Mouse (Mus musculus) thymus, postnatal 4 days (tissue): ENCODE data around the gene Pan3.
"Not testable (repeated sequence)": the region's sequence is repeated elsewhere in the genome, so short reads cannot be mapped to it uniquely, and the experiment has no call there.

ENCODE experiments used
- DNase-seq: peaks from one replicate; pipeline ENCODE4 v3.0.0; 2021

Gene Pan3

DNA sequence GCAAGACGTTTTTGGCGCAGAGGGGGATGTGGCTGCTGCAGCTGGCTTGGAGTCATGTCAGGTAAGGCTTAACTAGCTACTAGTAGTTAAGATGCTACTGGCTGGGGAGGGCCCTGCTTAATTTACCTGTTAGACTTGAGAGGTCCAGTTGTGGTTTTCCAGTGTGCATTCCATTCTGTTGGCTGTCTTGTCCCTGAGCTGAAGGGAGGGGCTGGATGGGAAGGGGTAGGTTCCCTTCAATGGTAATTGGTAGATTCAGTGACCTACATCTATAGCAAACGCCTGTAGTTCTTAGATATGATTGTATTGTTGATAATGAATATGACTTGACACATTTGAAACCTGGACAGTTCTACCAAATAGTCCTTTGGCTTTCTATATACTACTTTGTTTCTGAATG is 62.5 kb downstream of the Pan3 start:
- no peak for DNase-seq

DNA sequence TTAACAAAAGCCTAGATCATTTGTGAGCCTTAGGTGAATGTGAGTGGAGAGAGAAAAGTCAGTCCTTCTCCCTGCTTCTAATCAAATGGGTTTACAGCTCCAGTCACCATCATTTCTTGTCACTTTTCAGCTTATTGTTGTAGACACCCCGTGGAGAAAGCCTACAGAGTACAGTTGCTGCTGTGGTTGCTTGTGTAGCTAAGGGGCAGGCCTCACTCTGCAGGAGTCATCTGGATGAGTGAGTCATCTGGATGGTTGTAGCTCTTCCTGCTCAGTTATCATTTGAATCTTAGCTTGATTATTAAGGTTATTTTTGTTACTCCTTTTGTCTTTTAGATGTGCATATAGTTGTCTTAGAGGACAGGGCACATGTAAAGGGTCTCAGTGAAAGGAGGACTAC is 63.2 kb downstream of the Pan3 start:
- DNase-seq, result no peak

DNA sequence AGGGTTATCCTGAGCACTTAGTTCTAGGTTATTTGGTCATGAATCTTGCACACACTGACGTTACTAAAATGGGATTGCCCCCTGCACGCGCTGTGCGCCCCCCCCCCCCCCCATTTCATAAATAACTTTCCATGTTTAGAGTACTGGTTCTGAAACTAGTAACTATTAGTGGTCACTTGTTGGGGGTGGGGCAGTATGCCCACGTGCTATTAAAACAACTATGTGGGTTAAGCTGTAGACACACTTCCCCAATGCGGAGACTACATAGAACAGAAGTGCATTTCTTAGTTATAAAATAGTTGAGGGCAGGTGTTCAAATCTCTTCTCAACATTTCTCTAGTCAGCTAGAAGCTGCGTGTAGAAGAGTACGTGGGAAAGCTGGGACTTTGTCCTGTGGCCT is 63.7 kb downstream of the Pan3 start:
- DNase-seq, result no peak

DNA sequence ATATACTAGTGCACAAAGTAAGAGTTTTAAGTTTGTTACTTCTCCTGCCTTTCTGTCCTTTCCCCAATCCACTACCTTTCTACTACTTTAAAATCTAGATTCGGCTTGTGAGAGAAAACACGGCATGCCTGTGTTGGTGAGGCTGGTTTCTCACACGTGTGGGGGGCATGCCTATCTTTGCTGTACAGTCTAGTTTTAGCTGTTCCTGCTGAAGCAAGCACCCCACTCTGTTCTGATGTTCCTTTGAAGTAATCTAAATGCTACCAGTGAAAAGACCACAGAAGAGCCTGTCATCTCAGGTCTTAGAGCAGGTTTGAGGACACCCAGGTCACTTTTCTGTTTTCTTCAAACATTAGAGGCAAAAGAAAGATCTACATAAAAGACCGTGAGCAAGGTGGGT is 64.4 kb downstream of the Pan3 start:
- DNase-seq, result no peak

DNA sequence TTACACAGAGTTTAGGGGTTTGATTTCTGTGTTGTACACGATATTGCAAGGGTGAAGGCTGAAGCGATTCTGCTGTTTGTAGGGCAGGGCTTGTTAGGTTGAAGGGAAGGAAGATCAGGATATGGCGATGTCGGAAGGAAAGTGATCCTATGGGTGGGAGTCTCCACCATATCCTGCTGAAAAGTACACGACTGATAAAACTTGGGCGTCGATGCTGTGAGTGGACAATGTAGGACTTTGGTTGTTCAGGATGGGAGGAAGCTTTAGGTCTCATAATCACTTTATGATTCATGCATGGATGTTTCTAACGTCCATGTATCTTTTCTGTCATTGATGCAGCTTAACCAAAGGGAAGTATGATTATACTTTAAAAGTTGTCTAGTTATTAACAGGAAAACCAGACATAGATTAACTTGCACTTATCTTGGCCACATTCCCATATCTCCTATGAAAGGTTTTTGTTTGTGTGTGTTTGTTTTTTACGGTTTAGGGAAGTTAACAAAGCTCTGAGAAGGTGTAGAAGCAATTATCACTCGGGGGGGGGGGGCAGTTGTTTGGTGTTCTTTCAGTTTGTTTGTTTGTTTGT is 64.9 kb downstream of the Pan3 start:
- no peak for DNase-seq

DNA sequence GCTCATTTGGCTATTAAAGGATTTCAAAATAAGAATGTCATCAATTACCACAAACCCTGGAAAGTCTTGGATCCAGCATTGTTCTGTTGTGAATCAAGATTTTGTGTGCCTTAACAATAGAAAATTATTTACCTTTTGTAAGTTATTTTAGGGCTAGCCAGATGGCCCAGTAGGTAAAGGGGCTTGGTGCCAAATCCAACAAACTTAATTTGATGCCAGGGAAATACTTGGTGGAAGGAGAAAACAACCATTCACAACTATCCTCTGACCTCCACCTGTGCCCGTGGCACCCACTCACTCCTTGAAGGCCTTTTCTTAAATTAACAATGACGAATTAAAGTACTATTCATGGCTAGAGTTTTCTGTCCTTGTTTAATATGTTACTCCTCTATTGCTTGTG is 66.0 kb downstream of the Pan3 start:
- no peak for DNase-seq

DNA sequence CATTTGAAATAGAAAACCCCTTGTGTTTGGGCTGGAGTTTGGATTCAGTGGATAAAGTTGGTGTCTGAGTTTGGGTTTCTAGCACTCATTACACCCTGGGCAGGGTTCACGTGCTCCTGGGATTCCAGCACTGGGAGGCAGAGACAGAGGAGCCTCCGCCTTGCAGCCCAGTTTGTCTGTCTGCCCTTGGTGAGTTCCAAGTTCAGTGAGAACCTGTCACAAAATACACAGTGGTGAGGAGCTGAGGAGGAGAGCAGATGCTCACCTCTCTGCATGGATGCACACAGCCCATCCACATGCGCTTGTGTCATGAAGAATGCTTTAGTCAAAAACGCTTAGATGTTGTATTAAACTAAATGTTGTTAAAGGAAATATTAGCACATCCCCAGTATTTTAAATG is 67.0 kb downstream of the Pan3 start:
- DNase-seq, result no peak

DNA sequence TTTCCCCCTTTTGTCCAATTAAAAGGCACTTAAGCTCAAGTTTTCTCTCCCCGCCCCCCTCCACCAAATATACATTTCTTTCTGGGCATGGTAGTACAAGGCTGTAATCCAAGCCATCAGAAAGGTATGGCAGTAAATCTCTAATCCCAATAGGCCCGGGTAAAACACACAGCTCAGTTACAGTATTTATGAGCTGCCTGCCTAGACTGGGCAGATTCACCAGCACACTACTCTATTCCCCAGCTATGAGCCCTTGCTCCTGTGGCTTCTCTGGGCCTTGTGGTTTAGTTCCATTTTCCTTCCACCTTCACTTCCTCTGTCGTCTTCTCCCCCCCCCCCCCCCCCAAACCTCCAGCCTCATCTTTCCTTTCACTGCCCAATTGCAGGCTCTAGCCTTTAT is 67.8 kb downstream of the Pan3 start:
- no peak for DNase-seq

DNA sequence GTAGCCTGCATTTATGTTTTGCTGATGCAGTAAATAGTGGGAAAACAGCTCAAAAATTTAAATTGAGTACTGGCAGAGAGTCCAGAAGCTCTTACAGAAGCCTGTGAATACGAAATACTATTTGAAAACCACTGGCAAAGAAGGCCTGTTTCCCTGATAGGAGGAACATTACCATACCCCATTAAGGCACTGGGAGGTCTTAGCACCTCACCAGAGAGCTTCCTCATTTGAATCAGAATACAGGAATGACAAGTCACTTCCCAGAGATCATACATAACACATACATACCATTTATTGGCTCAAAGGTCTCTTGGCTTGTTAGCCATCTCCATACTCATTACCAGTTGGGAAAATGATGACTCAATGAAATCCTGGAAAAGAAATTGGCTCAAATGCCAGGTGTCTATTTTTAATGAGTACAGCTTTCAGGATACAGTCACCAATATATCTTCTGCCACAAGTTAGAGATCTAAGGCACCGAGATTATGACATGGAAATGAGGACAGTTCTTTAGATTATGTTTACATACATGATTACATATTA is 71.6 kb downstream of the Pan3 start:
- no peak for DNase-seq

DNA sequence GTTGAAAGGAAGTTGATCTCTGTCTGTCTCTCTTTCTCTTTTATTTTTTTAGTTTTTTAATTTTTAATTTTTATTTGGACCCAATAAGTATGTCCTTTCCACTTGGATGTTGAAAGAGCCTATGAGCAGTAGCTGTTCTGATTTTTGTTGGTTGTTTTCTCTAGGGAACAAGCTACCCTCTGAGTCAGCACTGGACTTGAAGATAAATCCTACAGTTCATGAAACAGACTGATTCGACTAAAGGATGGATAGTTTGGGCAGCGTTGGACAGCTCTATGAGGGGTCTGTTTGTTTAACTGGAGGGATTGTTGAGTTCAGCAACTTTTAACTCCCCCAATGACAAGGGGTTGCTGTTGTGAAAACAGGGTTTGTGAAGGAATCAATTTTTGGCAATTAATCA is 73.0 kb downstream of the Pan3 start:
- DNase-seq, result no peak

DNA sequence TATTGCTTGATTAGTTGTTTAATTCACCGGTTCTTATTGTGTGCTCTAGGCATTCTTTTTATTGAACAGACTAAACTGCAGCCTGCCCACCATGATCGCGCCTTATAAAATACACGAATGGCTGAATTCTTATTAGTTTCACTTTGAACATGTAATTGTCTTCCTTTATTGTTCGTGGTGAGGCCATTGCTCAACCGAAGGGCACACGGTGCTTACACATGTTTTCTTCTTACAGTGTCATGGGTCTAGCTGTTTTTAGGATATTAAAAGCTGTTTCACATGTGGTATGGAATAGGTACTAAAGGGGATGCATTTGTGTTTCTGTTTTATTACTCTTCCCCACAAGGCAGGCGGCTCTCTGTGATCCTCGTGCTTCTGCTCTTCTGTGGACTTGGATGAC is 81.4 kb downstream of the Pan3 start:
- DNase-seq, result no peak

DNA sequence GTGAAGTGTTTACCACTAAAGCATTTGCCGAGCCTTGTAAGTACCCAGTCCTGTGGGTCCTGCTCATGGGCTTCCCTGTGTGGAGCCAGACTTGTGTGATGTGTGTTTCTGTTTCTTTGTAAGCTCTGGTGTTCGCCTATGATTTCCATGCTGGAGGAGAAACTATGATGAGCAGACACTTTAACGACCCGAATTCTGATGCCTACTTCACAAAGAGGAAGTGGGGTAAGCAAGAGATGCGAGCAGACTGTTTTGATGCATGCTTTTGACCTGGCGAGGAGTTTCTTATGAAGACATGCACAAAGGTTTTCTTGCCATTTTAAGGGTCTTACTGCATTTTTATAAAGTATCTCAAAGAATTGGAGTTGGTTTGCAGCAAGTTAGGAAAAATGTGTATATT is 97.0 kb downstream of the Pan3 start:
- no peak for DNase-seq

DNA sequence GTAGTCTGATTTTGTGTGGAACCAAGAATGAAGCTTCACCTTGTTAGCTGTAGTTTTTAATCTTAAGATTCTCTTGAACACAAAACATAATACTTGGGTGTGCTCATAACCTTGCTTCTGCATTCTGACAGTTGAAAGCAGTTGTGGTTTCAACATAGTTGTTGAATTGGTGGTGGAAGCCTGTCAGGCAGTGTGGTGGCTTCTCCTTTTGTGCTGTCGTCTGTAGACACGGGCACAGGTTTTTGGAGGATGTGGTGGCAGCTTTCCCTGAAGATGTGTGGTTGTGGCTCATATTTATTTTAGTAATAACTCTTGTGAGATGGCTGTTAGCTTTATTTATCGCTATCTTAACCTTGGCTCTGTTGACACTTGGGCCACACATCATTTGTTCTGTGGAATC is 97.8 kb downstream of the Pan3 start:
- DNase-seq, result peak; percentile 27

DNA sequence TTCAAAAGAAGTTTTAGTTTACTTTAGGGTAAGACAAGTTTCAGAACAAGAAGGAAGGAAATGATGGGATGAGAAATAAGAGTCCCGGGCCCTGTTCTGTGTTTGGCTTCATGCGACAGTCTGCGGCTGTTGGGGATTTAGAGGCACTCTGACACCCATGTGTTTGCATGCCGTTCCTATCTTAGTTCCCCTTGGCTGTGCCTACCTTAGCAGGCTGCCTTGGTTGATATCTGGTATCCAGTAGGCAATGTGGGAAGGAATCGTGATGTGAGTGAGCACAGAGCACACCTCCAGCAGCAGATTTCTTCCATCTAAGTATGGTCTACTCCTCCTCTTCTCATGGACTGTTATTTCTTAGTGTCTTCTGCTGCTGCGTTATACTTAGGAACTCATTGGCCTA is 102.1 kb downstream of the Pan3 start:
- no peak for DNase-seq

DNA sequence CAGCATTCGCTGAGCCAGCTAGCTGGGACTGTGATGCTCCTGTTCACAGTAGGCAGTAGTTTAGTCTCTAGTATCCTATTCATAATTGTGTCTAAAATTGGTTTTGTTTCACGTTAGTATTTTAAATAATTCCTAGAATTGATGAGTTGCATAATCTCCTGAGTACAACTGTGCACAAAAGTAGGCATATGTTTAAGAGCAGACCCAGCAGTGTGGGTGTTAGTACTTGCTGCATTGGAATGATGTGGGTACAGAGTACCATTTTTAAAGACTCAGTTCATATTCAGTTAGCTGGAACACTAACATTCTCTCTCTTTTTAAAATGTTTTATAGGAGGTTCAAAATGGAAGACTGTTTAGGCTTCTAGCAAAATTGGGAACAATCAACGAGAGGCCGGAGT is 109.4 kb downstream of the Pan3 start:
- no peak for DNase-seq

DNA sequence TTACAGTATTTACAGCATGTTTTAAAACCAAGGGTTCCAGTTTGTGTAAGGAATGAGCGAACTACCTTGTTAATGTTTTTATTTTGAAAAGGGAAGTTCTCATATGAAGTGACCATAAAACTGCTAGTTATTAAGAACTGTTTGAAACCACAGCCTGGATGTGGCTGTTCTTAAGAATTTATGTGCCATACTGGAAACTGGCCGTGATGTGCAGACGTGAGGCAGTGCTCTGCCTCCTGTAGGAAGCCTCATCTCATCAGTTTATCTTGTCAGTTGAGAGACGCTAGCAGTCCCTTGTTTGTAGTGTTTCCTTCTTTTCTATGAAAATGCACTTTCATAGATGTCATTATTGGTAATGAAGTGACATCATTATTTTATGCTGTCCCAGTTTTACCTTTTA is 109.9 kb downstream of the Pan3 start:
- DNase-seq, result no peak

DNA sequence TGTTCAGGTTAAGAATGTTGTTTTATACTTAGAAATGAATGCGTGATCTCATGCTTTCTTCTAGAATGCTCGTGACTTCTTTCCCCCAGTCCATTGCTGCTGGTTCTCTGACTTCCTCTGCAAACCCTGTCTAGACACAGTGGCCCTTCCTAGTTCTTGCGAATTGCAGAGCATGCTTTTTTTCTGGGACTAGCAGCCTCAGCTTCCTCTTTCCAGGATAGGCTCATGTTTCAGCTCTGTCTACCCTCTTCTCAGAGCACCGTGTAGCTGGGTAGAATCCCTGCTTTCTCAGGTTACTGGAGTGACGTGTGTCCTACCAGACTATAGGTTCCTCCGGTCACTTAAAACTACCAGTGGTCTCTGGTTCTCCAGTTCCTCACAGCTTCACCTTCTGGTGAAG is 112.3 kb downstream of the Pan3 start:
- DNase-seq, result no peak

DNA sequence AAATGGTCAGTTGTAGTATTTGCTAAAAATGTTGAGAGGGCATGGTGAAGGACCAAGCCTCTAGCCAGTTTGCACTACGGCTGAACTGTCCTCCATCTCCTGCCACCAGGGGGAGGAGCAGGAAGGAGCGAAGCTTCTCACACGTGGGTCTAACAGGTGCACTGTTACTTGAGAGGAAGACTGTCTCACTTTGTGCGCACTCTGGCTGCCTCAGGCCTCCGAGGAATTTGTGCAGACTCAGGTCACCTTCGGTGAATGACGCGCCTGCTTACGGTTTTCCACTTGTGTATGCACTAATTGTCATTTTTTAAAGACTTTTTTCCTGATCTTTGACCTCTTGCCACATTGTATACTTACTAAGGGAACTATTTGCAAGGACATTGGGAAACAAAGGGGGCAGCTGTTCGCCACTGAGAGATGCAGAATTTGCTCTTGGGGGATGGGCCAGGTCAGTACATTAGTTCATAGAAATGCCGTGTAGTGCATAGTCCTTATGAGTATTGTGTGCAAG is 115.8 kb downstream of the Pan3 start:
- peak; percentile 80 for DNase-seq

DNA sequence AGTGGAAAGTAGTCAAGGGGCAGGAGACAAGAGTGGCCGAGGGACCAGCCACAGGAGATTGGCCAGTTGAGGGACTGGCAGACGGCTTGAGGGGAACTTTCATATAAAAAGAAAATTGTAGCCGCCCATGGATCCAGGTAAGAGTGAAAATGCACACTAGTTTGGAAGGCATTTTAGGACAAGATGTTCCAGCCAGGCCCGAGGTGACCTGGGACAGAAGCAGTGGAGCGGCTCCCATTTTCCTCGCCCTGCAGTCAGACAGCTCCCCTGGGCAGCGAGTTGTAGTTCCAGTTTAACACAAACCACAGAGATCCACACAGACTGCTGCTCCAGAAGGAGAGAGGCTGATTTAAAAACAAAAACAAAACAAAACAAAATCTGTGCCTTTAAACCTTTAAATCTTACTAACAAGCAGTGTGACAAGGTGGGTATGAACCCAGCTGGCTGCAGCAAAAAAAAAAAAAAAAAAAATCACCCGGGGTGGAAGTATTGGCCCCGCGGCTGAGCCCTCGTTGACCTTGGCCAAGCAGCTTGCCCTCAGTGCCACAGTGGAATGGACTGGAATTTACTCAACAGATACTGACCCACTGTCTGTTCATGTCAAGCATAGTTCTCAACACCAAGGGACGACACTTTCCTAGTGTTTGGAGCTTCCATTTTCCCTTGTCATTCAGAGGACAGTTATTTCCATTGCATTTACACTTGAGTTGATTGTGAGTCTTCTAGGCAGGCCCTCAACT is 119.2 kb downstream of the Pan3 start:
- DNase-seq, result no peak

DNA sequence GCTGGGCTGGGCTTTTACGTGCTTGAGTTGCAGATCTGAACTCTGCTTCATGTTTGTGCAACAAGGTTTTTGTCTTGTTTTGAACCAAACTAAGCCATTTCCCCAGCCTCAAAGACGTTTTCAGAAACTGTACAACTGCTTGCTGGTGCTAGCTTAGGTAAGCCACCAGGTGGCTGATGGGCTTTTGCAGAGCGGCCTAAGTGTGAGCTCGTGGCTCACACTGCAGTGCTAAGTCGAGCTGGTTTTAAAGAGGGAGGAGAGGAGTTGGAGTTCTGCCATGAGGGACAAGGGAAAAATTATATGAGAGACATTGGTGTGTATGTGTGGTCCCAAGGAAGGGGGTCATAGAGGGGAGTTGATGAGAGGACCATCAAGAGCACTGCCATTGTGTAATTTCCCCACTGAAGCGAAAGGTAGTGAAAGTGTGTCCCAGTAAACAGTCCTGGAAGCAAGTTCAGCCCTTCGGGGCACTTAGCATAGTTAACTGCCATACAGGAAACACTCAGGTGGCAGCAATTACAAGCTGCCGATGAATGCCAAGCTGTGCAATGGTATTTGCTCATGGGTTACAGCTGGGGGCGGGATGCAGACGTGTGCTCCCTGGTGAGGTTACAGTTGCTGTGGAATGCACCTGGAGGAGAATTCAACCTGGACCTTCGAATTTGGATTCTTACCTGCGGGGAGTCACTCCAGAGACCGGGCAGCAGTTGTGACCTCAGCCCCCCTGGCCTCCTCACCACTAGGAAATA is 122.1 kb downstream of the Pan3 start:
- no peak for DNase-seq

DNA sequence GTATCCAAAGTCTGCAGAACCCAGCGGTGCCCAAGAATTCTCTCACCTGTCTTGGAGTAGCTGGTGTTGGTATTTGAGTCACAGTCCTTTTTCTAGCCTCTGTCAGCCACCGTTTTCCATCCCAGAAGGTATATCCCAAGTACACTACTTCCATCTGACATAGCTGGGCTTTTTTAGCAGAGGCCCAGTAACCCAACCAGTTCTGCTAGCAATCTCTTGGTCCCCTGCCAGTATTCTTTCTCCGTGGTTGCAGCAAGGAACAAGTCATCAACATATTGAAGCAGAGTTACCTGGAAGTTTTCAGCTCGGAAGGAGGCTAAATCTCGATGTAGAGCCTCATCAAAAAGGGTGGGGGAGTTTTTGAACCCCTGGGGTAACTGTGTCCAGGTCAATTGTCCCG is 127.7 kb downstream of the Pan3 start:
- not testable (repeated sequence) for DNase-seq

DNA sequence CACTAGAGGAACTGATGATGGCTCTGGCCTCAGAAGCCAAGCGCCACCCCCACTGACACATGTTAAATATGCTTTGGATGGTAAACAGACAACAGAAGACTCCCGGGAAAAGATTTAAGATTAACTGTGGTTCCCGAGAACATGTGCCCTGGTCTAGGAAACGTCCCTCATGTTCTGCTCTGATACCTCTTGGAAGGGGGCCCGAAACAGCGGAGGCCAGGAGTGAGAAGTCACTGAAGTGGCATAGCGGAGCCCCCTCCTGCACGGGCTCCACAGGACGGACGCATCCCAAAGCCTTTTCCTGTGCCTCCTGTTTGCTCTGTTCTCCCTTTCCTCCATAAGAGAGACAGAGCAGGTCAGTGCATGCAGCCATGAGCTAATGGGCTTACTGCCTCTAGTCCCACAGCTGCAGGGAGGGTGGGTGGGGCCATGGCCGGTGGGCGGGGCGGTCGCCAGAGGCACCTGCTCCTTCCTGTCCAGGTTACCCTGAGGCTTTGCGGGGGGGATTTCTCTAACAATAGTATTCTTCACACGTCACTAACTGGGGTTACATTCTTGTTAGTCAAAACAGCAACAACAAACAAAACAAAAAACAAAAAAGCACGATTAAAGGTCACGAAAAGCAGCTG is 133.7 kb downstream of the Pan3 start:
- peak; percentile 44 for DNase-seq

DNA sequence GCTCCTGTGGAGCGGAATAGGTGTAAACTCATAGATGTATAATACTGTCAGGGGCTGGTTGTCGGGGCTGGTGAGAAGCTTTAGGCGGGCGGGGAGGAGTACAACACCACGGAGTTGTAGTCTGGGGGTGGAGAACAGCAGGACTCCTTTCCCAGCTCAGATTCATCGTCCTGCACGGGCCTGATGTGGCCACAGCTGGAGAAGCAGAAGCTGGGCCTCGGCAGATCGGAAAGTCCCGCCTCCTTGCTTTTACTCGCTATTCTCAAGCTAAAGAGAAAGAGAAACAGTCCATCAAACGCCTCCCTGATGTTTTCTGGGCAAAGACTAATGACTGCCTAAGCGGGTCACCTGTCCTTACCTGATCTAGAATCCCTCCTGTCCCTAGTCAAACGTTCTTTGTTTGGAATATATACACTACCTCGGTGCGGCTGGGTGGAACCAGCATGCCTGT is 134.2 kb downstream of the Pan3 start:
- peak; percentile 27 for DNase-seq
